Mouse (Mus musculus) c-Kit-positive CD71-positive TER-119-positive erythroid progenitor cells, embryonic 14.5 days (primary cell): ENCODE results near the gene Zfp575.

ENCODE experiments used
- DNase-seq: peaks from one replicate; pipeline ENCODE4 v3.0.0-alpha.2; 2013; ENCODE audit warnings: low spot score

Gene Zfp575

DNA sequence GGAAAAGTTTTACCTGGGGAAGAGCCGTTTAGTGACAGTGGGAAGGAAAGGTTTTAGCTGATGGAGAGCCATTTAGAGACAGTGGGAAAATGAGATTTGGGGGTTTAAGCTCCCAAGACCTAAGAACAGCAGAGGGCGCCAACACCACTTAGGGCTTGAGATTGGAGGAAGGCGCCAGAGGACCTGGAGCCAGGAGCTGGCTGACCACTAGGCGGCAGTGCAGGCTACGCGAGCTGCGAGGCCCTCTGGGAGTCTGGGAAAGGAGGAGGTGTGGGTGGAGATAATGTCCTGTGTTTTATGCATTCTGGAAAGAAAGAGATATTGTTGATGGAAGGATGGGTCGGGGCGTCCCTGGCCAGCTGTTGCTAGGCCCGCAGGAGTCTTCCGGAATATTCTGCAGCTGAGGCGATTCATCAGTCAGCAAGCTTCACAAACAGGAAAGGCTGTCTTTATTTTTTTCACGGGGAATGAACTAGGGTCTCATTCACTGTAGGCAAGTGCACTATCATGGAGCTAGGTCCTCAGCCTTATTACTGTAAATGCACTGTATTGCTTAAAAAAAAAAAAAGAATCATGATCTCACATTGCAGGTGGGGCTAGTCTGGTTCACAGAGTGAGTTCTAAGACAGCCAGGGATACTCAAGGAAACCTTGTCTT, 13.6 kb upstream of the Zfp575 start:
- DNase-seq: peak; percentile 92

DNA sequence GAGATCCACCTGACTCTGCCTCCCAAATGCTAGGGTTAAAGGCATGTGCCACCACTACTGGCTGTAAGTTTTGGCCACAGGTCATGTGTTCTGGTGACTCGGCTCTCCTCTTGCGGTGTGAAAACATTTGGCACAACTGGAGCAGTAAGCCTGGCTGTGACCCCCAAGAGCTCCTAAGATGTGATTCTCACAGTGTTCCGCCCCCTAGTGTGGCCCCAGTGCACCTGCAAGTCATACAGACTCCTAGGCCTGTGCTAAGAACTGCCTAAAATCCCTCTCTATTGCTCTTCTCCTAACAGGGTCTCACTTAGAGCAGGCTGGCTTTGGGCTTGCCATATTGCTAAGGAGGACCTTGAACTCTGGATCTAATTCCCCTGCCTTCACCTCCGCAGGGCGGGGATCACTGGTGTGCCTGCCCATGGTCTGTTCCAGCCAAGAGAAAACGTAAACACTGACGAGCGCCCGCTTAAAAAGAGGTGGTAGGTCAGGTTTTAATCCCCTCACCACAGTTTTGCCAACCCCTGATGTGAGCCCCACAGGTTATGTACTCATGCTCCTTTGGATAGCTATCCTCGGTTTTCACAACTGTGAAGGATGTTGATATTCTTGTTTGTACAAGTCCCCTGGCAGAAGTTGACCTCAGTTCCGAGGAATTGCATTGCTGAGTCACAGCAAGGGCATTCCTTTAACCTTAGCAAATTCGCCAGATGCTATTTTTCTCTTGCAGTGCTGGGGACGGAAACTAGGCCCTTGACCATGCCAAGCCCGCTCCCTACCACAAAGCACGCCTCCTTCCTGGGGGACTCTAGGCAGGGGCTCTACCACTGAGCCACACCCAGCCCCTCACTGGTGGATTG, 12.0 kb upstream of the Zfp575 start:
- DNase-seq: no peak

DNA sequence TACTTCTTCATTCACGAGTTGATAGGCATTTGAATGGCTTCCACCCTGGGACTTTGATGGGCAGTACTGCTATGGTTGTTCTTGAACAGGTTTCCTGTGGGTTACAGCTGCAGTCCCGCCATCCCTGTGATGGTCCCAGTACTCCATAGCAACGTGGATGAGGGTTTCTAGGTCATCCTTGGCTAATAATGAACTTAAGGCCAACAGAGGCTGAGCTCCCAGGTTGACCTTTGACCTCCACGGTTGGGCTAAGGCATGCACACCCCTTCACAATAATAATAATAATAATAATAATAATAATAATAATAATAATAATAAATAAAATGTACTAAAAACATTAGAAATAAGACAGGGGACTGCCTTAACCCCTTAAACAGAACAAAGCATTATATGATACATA, 10.7 kb upstream of the Zfp575 start:
- no peak for DNase-seq

DNA sequence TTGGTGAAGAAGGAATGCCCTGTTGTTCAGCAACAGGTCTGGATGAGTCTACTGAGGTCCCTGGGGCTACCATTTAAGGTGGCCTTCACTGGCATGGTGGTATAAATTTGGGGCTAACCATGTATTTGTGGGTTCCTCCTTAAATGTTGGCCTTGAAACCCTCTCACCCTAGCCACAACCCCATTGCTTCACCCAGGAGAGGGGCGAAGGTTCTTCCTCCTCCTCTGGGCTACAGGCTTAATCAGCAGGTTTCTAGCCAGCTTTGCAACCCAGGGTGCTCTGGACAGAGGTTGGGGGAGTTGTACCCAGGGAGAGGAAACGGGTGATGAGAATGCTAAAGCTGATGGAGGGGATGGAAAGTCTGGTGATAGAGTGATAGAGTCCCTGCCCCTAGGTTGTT, 8.0 kb upstream of the Zfp575 start:
- no peak for DNase-seq

DNA sequence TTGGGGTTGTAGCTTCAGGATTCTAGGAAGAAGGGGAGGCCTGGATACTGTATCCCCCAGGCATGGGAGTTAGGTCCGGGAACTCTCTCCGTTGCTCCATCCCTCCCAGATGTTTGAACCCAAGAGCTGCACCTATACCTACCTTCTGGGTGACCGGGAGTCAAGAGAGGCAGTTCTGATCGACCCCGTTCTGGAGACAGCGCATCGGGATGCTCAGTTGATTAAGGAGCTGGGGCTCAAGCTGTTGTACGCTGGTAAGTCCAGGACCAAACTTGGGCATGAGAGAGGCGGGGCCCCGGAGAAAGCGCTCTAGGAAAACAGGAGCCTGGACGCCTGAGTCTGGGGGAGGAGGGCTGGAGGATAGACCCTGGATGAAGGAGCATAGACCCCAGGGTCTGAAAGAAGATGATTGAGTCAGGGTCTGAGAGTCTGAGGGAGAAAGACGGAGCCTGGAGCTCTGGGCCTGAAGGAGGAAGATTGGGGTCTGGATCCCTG, 6.9 kb upstream of the Zfp575 start:
- no peak for DNase-seq

DNA sequence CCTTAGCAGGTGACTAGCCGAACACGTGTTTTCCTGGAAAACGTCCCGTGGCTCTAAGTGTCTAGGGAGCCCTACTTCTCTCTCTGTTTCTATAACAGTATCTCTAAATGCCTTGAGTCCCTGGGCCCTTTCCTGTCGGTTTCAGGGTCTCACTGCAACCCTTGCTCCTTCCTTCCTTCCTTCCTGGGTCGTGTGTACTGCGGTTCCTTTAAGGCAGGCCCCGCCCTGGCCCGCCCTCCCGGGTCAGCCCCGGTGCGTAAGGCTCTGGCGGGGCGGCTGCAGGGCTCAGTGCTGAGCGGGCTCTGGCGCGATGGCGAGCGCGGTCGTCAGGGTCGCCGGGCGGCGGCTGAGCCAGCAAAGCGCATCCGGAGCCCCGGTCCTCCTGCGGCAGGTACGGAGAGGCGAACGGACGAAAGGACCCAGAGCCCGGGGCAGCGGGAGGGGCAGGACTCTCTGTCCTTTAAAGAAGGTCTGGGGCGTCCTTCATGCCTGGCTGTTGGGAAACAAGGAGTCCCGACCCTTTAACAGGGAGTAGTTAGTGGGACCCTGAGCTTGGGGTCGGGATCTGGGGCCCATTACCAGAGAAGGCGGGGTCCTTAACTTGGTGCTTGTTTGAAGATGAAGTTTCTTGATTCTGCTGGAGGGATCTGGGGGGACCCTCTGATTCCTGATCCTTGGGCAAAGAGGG, 6.3 kb upstream of the Zfp575 start:
- DNase-seq: peak; percentile 61

DNA sequence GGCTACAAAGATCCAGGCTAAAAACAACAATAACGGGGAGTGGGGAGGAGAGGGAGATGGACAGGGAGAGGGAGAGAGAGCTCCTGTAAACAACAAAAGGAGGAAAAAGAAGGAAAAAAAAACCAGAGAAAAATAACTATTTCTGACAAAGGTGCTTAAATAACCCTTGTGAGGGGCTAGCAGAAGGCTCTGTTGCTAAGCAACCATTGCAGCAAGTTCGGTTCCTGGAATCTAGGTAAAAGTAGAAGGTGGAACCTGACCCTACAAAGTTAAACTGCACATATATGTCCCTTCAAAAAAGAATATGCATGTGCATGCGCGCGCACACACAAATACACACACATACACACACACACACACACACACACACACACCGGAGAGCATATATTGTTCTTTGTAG, 5.3 kb upstream of the Zfp575 start:
- no peak for DNase-seq

DNA sequence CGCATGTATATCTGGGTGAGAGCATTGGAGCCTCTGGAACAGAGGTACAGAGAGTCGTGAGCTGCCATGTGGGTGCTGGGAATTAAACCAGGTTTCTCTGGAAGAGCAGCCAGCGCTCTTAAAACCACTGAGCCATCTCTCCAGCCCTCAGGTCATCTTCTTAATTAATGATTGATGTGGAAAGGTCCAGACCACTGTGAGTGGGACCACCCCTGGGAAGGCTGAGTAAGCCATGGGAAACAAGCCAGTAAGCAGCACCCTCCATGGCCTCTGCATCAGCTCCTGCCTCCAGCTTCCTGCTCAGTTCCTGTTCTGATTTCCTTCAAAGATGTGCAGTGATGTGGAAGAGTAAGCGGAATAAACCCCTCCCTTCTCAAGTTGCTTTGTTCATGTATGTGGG, 4.7 kb upstream of the Zfp575 start:
- no peak for DNase-seq

DNA sequence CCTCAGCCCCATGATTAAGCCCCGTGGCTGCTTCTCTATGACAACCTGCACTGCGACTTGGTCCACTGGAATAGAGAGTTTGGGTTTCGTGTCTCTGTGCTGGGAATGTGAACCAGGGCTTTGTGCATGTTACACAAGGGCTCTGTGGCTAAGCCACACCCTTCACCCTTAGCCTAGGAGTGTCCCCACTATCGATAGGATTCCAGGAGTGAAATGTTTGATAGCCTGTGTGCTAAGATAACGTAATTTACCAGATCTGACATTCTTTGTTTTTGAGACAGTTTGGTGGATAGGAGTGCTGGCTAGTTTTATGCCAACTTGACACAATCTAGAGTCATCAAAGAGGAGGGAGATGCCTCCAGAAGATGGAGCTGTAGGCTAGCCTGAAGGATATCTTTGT, 4.3 kb upstream of the Zfp575 start:
- peak; percentile 42 for DNase-seq

DNA sequence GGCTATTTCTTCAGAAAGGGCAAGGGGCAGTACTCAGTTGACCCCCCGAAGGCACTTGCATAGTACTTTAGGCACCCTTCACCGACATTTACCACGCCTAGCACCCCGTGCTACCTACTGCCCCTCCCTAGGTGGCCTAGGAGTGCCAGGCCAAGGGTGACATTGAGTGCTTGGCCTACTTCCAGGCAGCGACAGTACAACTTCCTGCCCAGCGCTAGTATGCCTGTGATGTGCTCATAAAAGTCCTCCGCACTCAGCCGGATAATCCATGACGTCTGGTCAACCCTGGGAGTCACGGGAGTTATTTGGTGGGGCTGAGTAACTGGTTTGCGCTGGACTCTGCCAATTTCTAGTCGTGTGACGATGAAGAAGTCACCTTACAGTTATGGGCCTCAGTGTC, 895 bp upstream of the Zfp575 start:
- no peak for DNase-seq

DNA sequence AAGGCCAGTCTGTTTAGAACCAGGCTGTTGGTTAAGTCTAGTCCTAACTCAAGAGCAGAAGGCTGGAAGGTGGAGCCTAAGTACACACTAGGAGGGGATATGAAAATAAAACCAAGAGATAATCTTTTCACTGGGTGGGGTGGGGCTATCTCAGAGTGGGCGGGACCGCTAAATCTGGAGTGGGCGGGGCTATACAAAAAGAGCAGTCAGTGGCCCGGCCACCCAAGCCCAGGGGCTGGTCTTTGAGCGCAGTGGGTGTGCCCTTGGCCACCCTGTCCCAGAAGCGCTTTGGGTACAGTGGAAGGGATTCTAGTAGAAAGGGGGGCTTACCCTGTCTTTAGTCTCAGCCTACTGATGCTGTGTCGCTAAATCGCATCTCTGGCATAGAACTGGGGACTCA, 613 bp downstream of the Zfp575 start:
- peak; percentile 50 for DNase-seq

DNA sequence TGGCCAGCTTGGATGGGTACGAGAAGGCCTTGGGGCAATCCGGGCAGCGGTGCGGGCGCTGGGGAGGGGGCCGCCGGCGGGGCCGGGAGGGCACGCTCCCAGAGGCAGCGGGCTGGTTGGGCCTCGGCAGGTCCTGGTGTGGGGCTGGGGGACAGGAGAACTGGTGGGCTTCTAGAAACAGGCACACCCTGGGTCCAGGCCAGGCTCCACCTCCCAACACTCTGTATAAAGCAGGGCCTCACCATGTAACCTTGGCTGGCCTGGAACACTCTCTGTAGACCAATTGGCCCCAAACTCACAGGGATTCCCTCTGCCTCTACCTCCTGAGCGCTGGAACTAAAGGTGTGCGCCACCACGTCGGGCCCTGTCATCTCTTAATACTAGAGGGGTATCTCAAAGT, 1.4 kb downstream of the Zfp575 start:
- no peak for DNase-seq

DNA sequence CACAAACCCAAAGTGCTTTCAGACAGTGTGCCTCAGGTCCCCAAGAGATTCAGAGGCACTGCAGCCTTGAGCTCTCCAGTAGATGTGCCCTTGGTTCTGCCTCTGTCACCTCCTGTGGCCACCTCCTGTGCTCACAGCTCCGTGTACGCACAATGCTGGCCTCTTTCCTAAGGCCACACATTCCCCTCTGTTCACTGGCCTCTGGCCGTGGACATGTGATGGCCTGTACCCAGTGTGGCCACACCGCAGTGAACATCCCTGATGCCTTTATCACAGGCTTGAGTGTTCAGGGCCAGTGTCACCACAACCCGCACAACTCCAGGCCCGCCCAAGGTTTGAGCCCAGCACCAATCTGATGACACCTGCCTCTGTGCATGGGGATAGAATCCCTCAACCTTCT, 2.6 kb downstream of the Zfp575 start:
- no peak for DNase-seq

DNA sequence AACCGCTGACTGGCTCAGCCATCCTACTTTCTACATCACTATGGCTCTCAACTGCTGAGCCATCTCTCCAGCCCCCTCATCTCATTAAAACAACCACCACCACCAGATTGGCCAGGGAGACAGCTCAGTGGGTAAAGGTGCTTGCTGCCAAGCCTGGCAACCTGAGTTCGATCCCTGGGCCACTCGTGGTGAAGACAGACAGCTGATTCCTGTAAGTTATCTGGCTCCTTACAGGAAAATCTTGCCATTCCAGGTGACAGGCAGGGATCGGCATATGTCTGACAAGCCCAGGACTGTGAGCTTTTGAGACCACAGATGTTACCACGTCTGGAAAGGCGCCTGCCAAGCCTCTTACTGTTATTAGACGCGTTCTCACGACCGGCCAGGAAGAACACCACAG, 9.6 kb downstream of the Zfp575 start:
- no peak for DNase-seq

DNA sequence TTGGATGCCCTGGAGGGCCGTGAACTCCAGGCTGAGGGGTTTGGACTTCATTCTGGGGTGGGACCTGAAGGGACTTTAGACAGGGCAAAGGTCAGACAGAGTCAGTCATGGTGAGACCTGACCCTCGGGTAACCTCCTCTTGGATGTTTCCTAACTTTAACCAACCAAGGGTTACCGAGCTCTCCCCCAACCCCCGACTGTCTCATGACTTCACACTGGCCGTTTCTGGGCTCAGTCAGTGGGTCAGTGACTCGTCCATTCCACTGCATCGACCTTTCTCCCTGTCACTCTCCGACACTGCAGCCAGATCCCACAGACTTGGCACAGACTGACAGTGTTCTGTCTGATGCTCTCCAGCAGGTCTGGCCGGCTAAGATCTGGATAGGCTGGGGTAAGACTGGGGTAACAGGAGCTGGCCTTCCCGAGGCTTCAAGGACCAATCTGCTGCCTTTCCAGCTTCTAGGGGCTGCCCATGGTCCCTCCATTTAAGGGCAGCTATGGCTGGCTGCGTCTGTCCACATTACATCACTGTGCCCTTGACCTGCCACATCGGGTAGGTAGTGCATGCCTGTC, 13.1 kb downstream of the Zfp575 start:
- no peak for DNase-seq

DNA sequence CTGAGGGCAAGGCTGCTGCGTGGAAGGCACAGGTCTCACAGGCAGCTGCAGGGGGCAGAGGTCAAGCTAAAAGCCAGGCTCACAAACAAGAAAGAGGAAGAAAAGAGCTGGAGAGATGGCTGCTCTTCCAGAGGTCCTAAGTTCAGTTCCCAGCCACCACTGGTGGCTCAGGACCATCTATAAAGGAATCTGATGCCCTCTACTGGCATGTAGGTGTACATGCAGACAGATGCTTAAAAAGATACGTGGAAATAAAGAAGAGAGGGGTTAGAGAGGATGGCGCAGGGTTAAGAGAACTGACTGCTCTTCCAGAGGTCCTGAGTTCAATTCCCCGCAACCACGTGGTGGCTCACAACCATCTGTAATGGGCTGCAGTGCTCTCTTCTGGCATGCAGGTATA, 15.0 kb downstream of the Zfp575 start:
- DNase-seq: no peak

DNA sequence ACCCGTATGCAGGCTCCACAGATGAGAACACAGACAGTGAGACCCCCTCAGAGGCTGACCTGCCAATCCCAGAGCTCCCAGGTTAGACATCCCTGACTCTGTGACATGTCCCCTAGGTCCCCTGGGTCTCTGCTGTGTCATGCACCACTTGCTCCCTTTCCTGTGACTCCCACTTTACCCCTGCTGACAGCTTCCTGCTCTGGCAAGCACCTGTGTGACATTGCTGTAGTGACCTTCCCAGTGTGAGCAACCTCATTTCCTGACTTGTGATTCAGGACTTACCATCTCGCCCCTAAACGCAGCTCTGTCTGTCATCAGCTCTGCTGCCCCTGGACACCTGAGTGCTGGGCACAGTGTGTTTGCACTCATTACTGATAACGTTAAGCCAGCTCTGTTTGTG, 16.4 kb downstream of the Zfp575 start:
- no peak for DNase-seq

DNA sequence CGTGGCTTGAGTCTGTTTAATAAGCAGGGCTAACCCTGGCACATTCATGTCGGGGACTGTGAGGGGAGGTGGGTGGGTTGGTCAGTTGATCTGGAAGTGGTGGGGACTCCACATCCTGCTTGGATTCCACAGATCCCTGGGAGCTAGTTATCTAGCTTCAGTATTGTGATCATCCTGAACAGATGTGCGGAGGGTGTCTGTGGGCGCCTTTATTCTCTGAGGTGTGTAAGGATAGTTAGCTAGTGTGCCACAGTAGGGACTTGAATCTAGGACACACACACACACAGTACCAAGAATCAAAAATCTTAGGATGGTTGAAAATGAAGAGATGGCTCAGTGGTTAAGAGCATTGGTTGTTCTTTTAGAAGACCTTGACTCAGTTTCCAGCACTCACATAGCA, 18.9 kb downstream of the Zfp575 start:
- DNase-seq: no peak

DNA sequence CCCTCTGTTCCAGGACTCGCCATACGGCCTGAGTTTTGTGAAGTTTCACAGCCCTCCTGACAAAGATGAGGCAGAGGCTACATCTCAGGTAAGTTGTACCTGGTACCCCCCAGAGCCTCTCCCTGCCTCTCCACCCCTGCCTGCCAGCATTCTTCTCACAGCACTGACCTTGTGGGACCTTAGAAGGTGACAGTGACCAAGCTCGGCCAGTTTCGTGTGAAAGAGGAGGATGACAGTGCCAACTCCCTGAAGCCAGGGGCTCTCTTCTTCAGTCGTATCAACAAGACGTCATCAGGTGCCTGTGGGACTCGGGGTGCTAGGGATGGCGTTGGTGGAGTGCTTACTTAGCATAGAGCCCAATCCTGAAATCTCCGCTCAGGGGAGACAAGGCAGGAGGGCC, 21.2 kb downstream of the Zfp575 start:
- DNase-seq: no peak

DNA sequence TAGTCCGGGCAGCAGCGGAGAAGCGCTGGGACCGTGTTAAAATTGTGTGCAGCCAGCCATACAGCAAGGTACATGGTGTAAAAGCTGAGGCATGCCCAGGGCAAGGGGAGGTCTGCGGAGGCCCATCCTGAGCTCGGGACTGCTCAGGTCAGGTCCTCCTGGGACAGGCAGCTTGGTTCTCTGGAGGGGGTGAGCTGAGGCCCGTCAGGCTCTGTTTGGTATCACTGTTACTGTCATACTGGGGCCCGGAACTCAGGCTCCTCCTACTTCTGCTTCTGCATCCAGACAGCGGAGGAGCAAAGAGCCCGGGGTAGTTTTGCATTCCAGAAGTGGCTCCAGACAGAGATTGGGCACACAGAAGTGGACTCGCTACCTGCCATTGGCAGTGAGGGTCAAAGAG, 21.8 kb downstream of the Zfp575 start:
- DNase-seq: no peak

DNA sequence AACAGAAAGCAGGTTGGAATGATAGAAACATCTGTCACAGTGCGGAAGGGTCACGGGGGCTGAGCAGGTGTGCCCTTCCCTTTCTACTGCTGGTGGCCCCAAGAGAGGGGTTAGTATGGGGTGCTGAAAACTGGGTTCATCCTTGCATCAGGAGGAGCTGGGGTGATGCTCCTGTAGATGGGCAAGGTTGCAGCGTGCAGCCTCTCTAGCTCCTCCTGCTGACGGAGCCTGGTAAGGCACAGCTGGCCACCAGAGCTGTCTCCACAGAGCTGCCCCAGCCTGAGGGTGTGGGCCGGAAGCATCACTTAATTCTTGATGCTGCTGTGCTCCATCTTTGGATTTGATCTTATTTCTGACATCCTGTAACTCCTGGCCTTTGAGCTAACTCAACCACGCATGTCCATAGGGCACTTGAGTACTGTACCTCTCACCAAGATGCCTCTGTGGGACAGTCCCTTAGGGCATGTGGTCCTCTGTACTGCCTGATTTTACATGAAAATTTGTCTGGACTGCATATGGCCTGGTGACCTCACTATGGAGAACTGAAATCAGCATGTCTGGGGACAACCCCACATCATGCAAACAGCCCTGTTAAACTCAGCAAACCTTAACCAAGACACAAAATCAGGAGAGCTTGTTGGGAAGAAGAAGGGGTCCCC, 22.7 kb downstream of the Zfp575 start:
- DNase-seq: peak; percentile 56

DNA sequence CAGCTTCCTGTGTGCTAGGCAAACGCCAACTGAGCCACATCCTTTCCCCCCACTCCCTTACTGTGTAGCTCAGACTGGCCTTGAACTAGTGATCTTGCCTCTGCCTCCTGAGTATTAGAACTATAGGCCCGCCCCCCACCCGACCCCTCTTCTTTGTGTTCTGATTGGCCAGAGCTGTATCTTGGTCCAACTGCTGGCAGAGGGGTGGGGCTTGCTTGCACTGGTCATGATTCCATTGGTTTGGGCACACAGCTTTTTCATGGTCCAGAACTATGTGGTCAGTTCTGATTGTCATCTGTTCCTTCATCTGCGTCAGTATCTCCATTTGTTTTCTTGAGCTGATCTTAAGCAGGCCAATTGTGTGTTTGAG, 23.6 kb downstream of the Zfp575 start:
- DNase-seq: no peak
